16 mouse cellular contexts compared by ENCODE assay signal in genomic region chr4:75962916-75963315, GRCm38 (mm10).
"Had no signal": no experiment of that assay in that cellular context is flagged by ENCODE, and none has a peak within 500 bp of the region (broad histone marks: within the 10 kb centered on the region; RNA-seq: fewer than 3 reads in every experiment).

No protein-coding gene starts in this region.

- H3K4me2 ChIP-seq: liver, embryonic 13.5 days; liver, embryonic 15.5 days; midbrain, embryonic 11.5 days; midbrain, embryonic 13.5 days; midbrain, embryonic 15.5 days; neural tube, embryonic 12.5 days; stomach, embryonic 15.5 days had no signal

- DNase-seq: liver, embryonic 13.5 days; liver, postnatal 0 days; lung, postnatal 10 days; right cerebral cortex, postnatal 14 days; thymus, adult 2 months; thymus, postnatal 25 days; thymus, postnatal 4 days had no signal

- ATAC-seq: liver, postnatal 0 days; midbrain, embryonic 13.5 days; midbrain, embryonic 15.5 days had no signal

- H3K36me3 ChIP-seq: liver, embryonic 13.5 days; liver, embryonic 15.5 days; midbrain, embryonic 13.5 days; midbrain, embryonic 15.5 days; neural tube, embryonic 12.5 days; stomach, embryonic 15.5 days had no signal

- H3K4me1 ChIP-seq: liver, embryonic 13.5 days; liver, embryonic 15.5 days; megakaryocyte, embryonic 14.5 days; midbrain, embryonic 13.5 days; midbrain, embryonic 15.5 days; neural tube, embryonic 12.5 days; stomach, embryonic 15.5 days had no signal

- H3K4me3 ChIP-seq: liver, embryonic 13.5 days; liver, embryonic 15.5 days; megakaryocyte, embryonic 14.5 days; midbrain, embryonic 13.5 days; midbrain, embryonic 15.5 days; neural tube, embryonic 12.5 days; stomach, embryonic 15.5 days had no signal

- H3K27me3 ChIP-seq: liver, embryonic 13.5 days; liver, embryonic 15.5 days; megakaryocyte, embryonic 14.5 days; midbrain, embryonic 13.5 days; midbrain, embryonic 15.5 days; neural tube, embryonic 12.5 days; stomach, embryonic 15.5 days had no signal

- H3K9ac ChIP-seq: liver, embryonic 13.5 days; liver, embryonic 15.5 days; liver, postnatal 0 days; midbrain, embryonic 13.5 days; midbrain, embryonic 15.5 days; neural tube, embryonic 12.5 days; stomach, embryonic 15.5 days had no signal

- H3K27ac ChIP-seq: liver, embryonic 13.5 days; liver, embryonic 15.5 days; macrophage; midbrain, embryonic 13.5 days; midbrain, embryonic 15.5 days; neural tube, embryonic 12.5 days; stomach, embryonic 15.5 days; stomach, postnatal 0 days had no signal

- H3K9me3 ChIP-seq: liver, embryonic 13.5 days; liver, embryonic 15.5 days; midbrain, embryonic 13.5 days; midbrain, embryonic 15.5 days; neural tube, embryonic 12.5 days; stomach, embryonic 15.5 days had no signal
